Mouse (Mus musculus): Measurements from ENCODE around the gene Obscn.

The Obscn gene

GRCm38 (mm10) chr11:58982471-58983097 lies 153.6 kb downstream of the Obscn start:
- no peak for DNase-seq

- DNase-seq = no peak
Measured at GRCm38 (mm10) chr11:58981541-58982447, 154.4 kb downstream of the Obscn start.

GRCm38 (mm10) chr11:58980381-58980990 lies 155.7 kb downstream of the Obscn start:
- no peak for DNase-seq

- no peak for DNase-seq
Measured at GRCm38 (mm10) chr11:58979661-58980060, 156.5 kb downstream of the Obscn start.

- DNase-seq = no peak
Measured at GRCm38 (mm10) chr11:58979183-58979582, 157.0 kb downstream of the Obscn start.

- no peak for DNase-seq
Measured at GRCm38 (mm10) chr11:58978706-58979030, 157.5 kb downstream of the Obscn start.

- peak; percentile 66 to 69 for DNase-seq
Measured at GRCm38 (mm10) chr11:58978027-58978705, 158.0 kb downstream of the Obscn start, which contains the start of gene Trim11. Gene Trim11, plus strand, starts transcription at chr11:58978093.

- DNase-seq = no peak
Measured at GRCm38 (mm10) chr11:58977607-58978026, 158.6 kb downstream of the Obscn start.

- DNase-seq = no peak
Measured at GRCm38 (mm10) chr11:58977150-58977549, 159.1 kb downstream of the Obscn start.

- no peak for DNase-seq
Measured at GRCm38 (mm10) chr11:58974414-58974813, 161.8 kb downstream of the Obscn start.

GRCm38 (mm10) chr11:58971796-58972195 lies 164.4 kb downstream of the Obscn start:
- DNase-seq = no peak

GRCm38 (mm10) chr11:58970831-58971530 lies 165.2 kb downstream of the Obscn start:
- no peak for DNase-seq

GRCm38 (mm10) chr11:58969659-58970058 lies 166.5 kb downstream of the Obscn start:
- DNase-seq = no peak

- no peak for DNase-seq
Measured at GRCm38 (mm10) chr11:58969027-58969426, 167.2 kb downstream of the Obscn start.

- no peak for DNase-seq
Measured at GRCm38 (mm10) chr11:58968551-58968950, 167.7 kb downstream of the Obscn start.

- no peak for DNase-seq
Measured at GRCm38 (mm10) chr11:58967346-58967745, 168.9 kb downstream of the Obscn start.

- no peak for DNase-seq
Measured at GRCm38 (mm10) chr11:58965001-58965760, 171.0 kb downstream of the Obscn start.

- DNase-seq = no peak
Measured at GRCm38 (mm10) chr11:58964216-58964615, 172.0 kb downstream of the Obscn start.

- DNase-seq = peak in 1 of 2 experiments; percentile 58
Measured at GRCm38 (mm10) chr11:58963543-58963942, 172.7 kb downstream of the Obscn start.

GRCm38 (mm10) chr11:58961364-58962177 lies 174.6 kb downstream of the Obscn start:
- DNase-seq = no peak
